Mouse (Mus musculus): Measurements from ENCODE around the gene Tstd1. TPM values are rescaled to one million over a fixed set of nuclear protein-coding genes. Genes with fewer than 3 reads are reported as not detected.

Tstd1 gene
- total and polyA plus RNA-seq, 2 experiments from 2014 or later = 2.0 to 3.1 TPM

DNA sequence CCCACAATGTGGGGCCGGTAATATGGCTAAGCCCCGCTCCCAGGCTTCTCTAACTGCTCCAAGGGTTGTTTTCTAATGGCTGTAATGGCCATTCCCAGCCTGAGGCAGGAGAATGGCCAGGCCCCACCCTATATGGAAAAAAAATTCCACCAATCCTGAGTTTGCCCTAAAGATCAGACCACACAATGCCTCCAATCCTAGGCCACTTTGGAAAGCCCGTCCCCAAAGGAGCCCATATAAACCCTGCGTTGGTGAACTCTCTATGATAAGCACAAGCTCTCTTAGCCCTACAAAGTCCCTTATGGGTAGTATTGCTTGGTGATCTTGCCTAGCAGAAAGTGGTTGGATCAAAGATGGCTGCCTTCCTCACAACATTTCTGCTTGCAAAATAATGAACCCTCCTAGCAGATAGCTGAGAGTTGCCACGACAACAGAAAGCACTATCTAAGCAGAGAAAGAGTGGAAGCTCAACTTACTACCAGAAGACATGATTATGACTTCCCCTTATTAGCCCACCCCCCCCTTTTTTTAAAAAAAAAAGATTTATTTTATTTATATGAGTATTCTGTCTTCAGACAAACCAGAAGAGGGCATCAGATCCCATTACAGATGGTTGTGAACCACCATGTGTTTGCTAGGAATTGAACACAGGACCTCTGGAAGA is 47.2 kb downstream of the Tstd1 start:
- no peak overlapping the region for H3K9ac ChIP-seq
- H3K36me3 ChIP-seq (ENCODE audit: insufficient read depth) = no peaks in the 10 kb centered on the region
- no peaks in the 10 kb centered on the region for H3K27me3 ChIP-seq (ENCODE audit: insufficient read depth, low read length)
- H3K27ac ChIP-seq (ENCODE audit: low read depth, low read length) = no peak overlapping the region
- DNase-seq (no peak), ATAC-seq (no peak)
- no peak overlapping the region for H3K4me3 ChIP-seq (ENCODE audit: low read depth, low read length)
- H3K4me1 ChIP-seq (ENCODE audit: insufficient read depth) = no peaks in the 10 kb centered on the region
- 83% methylated on average over 5 of the region's 5 CpGs for WGBS
- no peak overlapping the region for H3K4me2 ChIP-seq (ENCODE audit: low read depth)
- TF ChIP-seq CTCF (IDR thresholded peaks at IDR 0.05; ENCODE audit: low read depth) = no peak
- H3K9me3 ChIP-seq (ENCODE audit: low read length) = no peaks in the 10 kb centered on the region

DNA sequence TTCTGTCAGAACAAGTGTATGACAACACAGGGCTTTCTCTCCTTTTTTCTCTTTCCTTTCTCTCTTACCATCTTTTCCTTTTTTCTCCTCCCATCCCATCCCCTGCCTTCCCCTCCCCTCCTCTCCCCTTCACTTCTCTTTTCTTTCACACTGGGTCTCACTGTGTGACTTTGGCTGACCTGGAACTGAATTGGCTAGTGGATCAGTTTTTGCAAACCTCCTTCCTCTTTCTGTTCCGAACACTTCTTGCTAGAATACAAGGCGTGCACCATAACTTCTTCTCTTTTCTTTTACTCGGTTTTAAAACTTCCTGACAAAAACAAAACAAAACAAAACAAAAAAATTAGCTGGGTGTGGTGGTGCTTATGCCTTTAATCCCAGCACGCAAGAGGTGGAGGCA is 47.9 kb downstream of the Tstd1 start:
- no peak overlapping the region for H3K4me3 ChIP-seq (ENCODE audit: low read depth, low read length)
- H3K27ac ChIP-seq (ENCODE audit: low read depth, low read length) = no peak overlapping the region
- H3K9ac ChIP-seq = no peak overlapping the region
- TF ChIP-seq CTCF (IDR thresholded peaks at IDR 0.05; ENCODE audit: low read depth) = no peak
- ATAC-seq (no peak), DNase-seq (no peak)
- WGBS = 86% methylated on average over 4 of the region's 4 CpGs
- H3K4me1 ChIP-seq (ENCODE audit: insufficient read depth) = no peaks in the 10 kb centered on the region
- H3K9me3 ChIP-seq (ENCODE audit: low read length) = no peaks in the 10 kb centered on the region
- H3K27me3 ChIP-seq (ENCODE audit: insufficient read depth, low read length) = no peaks in the 10 kb centered on the region
- H3K36me3 ChIP-seq (ENCODE audit: insufficient read depth) = no peaks in the 10 kb centered on the region
- H3K4me2 ChIP-seq (ENCODE audit: low read depth) = no peak overlapping the region

DNA sequence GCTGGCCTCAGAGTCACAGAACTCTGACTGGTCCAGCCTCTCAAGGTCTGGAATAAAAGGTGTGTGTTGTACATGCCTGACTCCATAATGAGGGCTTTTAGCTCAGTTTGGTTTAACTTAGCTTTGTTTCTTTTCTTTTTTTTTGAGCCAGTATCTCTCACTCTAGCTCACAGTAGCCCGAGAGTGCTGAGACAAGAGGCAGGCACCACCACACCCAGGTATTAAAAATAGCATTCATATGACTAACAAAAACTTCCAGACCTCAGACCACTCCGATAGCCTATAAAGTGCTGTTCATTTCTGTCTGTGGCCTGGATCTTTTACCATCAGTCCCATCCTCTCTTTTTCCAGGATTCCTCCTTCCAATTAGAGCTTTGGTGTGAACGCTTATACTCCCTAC is 51.0 kb downstream of the Tstd1 start:
- Histone ChIP-seq H3K4me3 (ENCODE audit: low read depth, low read length) (no peak overlapping the region), H3K27me3 (ENCODE audit: insufficient read depth, low read length) (no peaks in the 10 kb centered on the region), H3K9me3 (ENCODE audit: low read length) (no peaks in the 10 kb centered on the region), H3K27ac (ENCODE audit: low read depth, low read length) (no peak overlapping the region), H3K4me1 (ENCODE audit: insufficient read depth) (no peaks in the 10 kb centered on the region), H3K36me3 (ENCODE audit: insufficient read depth) (no peaks in the 10 kb centered on the region), H3K9ac (no peak overlapping the region), H3K4me2 (ENCODE audit: low read depth) (no peak overlapping the region)
- TF ChIP-seq CTCF (IDR thresholded peaks at IDR 0.05; ENCODE audit: low read depth) = no peak
- no peak for ATAC-seq
- 90% methylated on average over 3 of the region's 3 CpGs for WGBS
- no peak for DNase-seq

Other genes with a start within 250 kb of the Tstd1 start
- gene Pcp4l1, start 222.6 kb upstream of the Tstd1 start, total RNA-seq (2014; rRNA removed) = 12.3 and 16.2 TPM in 2 replicates
- 31.4 and 33.4 TPM in 2 replicates for gene Pcp4l1, start 222.6 kb upstream of the Tstd1 start, polyA plus RNA-seq (2015; fragmentation: Nextera tagmentation; extraction: Ambion mirVana)
- not detected in 2 replicates for gene Nr1i3, start 204.9 kb upstream of the Tstd1 start, total RNA-seq (2014; rRNA removed)
- 0.16 and 0.19 TPM in 2 replicates for gene Nr1i3, start 204.9 kb upstream of the Tstd1 start, polyA plus RNA-seq (2015; fragmentation: Nextera tagmentation; extraction: Ambion mirVana)
- 46.5 and 62.7 TPM in 2 replicates for gene Tomm40l, start 196.4 kb upstream of the Tstd1 start, total RNA-seq (2014; rRNA removed)
- 39.8 and 41.7 TPM in 2 replicates for gene Tomm40l, start 196.4 kb upstream of the Tstd1 start, polyA plus RNA-seq (2015; fragmentation: Nextera tagmentation; extraction: Ambion mirVana)
- 0.92 and 2.0 TPM in 2 replicates for gene Apoa2, start 193.8 kb upstream of the Tstd1 start, total RNA-seq (2014; rRNA removed)
- 2.7 and 4.0 TPM in 2 replicates for gene Apoa2, start 193.8 kb upstream of the Tstd1 start, polyA plus RNA-seq (2015; fragmentation: Nextera tagmentation; extraction: Ambion mirVana)
- 7.6 and 11.2 TPM in 2 replicates for gene Fcer1g, start 184.5 kb upstream of the Tstd1 start, total RNA-seq (2014; rRNA removed)
- gene Fcer1g, start 184.5 kb upstream of the Tstd1 start, polyA plus RNA-seq (2015; fragmentation: Nextera tagmentation; extraction: Ambion mirVana) = 33.2 and 37.9 TPM in 2 replicates
- gene Adamts4, start 168.5 kb upstream of the Tstd1 start, total RNA-seq (2014; rRNA removed) = 4.5 and 5.9 TPM in 2 replicates
- 2.6 and 5.6 TPM in 2 replicates for gene Adamts4, start 168.5 kb upstream of the Tstd1 start, polyA plus RNA-seq (2015; fragmentation: Nextera tagmentation; extraction: Ambion mirVana)
- 203 and 270 TPM in 2 replicates for gene Ndufs2, start 167.5 kb upstream of the Tstd1 start, total RNA-seq (2014; rRNA removed)
- 219 and 243 TPM in 2 replicates for gene Ndufs2, start 167.5 kb upstream of the Tstd1 start, polyA plus RNA-seq (2015; fragmentation: Nextera tagmentation; extraction: Ambion mirVana)
- gene B4galt3, start 148.5 kb upstream of the Tstd1 start, total RNA-seq (2014; rRNA removed) = 75.1 and 99.3 TPM in 2 replicates
- 104 and 115 TPM in 2 replicates for gene B4galt3, start 148.5 kb upstream of the Tstd1 start, polyA plus RNA-seq (2015; fragmentation: Nextera tagmentation; extraction: Ambion mirVana)
- 26.6 and 30.6 TPM in 2 replicates for gene Ppox, start 137.7 kb upstream of the Tstd1 start, total RNA-seq (2014; rRNA removed)
- gene Ppox, start 137.7 kb upstream of the Tstd1 start, polyA plus RNA-seq (2015; fragmentation: Nextera tagmentation; extraction: Ambion mirVana) = 21.1 and 23.3 TPM in 2 replicates
- 56.8 and 66.5 TPM in 2 replicates for gene Usp21, start 130.9 kb upstream of the Tstd1 start, total RNA-seq (2014; rRNA removed)
- gene Usp21, start 130.9 kb upstream of the Tstd1 start, polyA plus RNA-seq (2015; fragmentation: Nextera tagmentation; extraction: Ambion mirVana) = 66.4 and 80.4 TPM in 2 replicates
- gene Ufc1, start 123.8 kb upstream of the Tstd1 start, total RNA-seq (2014; rRNA removed) = 96.6 and 123 TPM in 2 replicates
- 133 and 150 TPM in 2 replicates for gene Ufc1, start 123.8 kb upstream of the Tstd1 start, polyA plus RNA-seq (2015; fragmentation: Nextera tagmentation; extraction: Ambion mirVana)
- 22.5 and 31.1 TPM in 2 replicates for gene Dedd, start 89.7 kb upstream of the Tstd1 start, total RNA-seq (2014; rRNA removed)
- gene Dedd, start 89.7 kb upstream of the Tstd1 start, polyA plus RNA-seq (2015; fragmentation: Nextera tagmentation; extraction: Ambion mirVana) = 42.2 and 44.6 TPM in 2 replicates
- 44.9 and 47.6 TPM in 2 replicates for gene Nit1, start 73.2 kb upstream of the Tstd1 start, total RNA-seq (2014; rRNA removed)
- gene Nit1, start 73.2 kb upstream of the Tstd1 start, polyA plus RNA-seq (2015; fragmentation: Nextera tagmentation; extraction: Ambion mirVana) = 42.1 and 48.1 TPM in 2 replicates
- gene Pfdn2, start 73.2 kb upstream of the Tstd1 start, total RNA-seq (2014; rRNA removed) = 18.2 and 27.0 TPM in 2 replicates
- gene Pfdn2, start 73.2 kb upstream of the Tstd1 start, polyA plus RNA-seq (2015; fragmentation: Nextera tagmentation; extraction: Ambion mirVana) = 143 and 146 TPM in 2 replicates
- gene Klhdc9, start 58.1 kb upstream of the Tstd1 start, total RNA-seq (2014; rRNA removed) = 4.3 and 5.0 TPM in 2 replicates
- 5.1 and 6.9 TPM in 2 replicates for gene Klhdc9, start 58.1 kb upstream of the Tstd1 start, polyA plus RNA-seq (2015; fragmentation: Nextera tagmentation; extraction: Ambion mirVana)
- gene Nectin4, start 48.8 kb upstream of the Tstd1 start, total RNA-seq (2014; rRNA removed) = 1.0 and 2.0 TPM in 2 replicates
- 1.3 and 1.8 TPM in 2 replicates for gene Nectin4, start 48.8 kb upstream of the Tstd1 start, polyA plus RNA-seq (2015; fragmentation: Nextera tagmentation; extraction: Ambion mirVana)
- 0.69 and 0.81 TPM in 2 replicates for gene Arhgap30, start 29.9 kb upstream of the Tstd1 start, total RNA-seq (2014; rRNA removed)
- gene Arhgap30, start 29.9 kb upstream of the Tstd1 start, polyA plus RNA-seq (2015; fragmentation: Nextera tagmentation; extraction: Ambion mirVana) = 0.53 and 0.65 TPM in 2 replicates
- gene Usf1, start 7.6 kb upstream of the Tstd1 start, total RNA-seq (2014; rRNA removed) = 168 and 183 TPM in 2 replicates
- gene Usf1, start 7.6 kb upstream of the Tstd1 start, polyA plus RNA-seq (2015; fragmentation: Nextera tagmentation; extraction: Ambion mirVana) = 198 and 200 TPM in 2 replicates
- 3.6 and 6.2 TPM in 2 replicates for gene F11r, start 18.7 kb downstream of the Tstd1 start, total RNA-seq (2014; rRNA removed)
- 4.6 and 7.8 TPM in 2 replicates for gene F11r, start 18.7 kb downstream of the Tstd1 start, polyA plus RNA-seq (2015; fragmentation: Nextera tagmentation; extraction: Ambion mirVana)
- gene Alyref2, start 84.6 kb downstream of the Tstd1 start, total RNA-seq (2014; rRNA removed) = 12.2 and 13.4 TPM in 2 replicates
- 17.5 and 20.8 TPM in 2 replicates for gene Alyref2, start 84.6 kb downstream of the Tstd1 start, polyA plus RNA-seq (2015; fragmentation: Nextera tagmentation; extraction: Ambion mirVana)
- gene Itln1, start 116.4 kb downstream of the Tstd1 start, total RNA-seq (2014; rRNA removed) = not detected in 2 replicates
- gene Itln1, start 116.4 kb downstream of the Tstd1 start, polyA plus RNA-seq (2015; fragmentation: Nextera tagmentation; extraction: Ambion mirVana) = not detected in 2 replicates
- gene Cd244a, start 140.3 kb downstream of the Tstd1 start, total RNA-seq (2014; rRNA removed) = not detected in 2 replicates
- not detected in 2 replicates for gene Cd244a, start 140.3 kb downstream of the Tstd1 start, polyA plus RNA-seq (2015; fragmentation: Nextera tagmentation; extraction: Ambion mirVana)
- gene Ly9, start 188.5 kb downstream of the Tstd1 start, total RNA-seq (2014; rRNA removed) = 0.46 TPM in 1 of 2 replicates, not detected in the other
- 0.10 and 0.20 TPM in 2 replicates for gene Ly9, start 188.5 kb downstream of the Tstd1 start, polyA plus RNA-seq (2015; fragmentation: Nextera tagmentation; extraction: Ambion mirVana)
- gene Slamf7, start 234.2 kb downstream of the Tstd1 start, total RNA-seq (2014; rRNA removed) = 0.05 TPM in 1 of 2 replicates, not detected in the other
- not detected in 2 replicates for gene Slamf7, start 234.2 kb downstream of the Tstd1 start, polyA plus RNA-seq (2015; fragmentation: Nextera tagmentation; extraction: Ambion mirVana)